Comparison of ENCODE assay signal across 8 mouse cellular contexts in the genomic region with DNA sequence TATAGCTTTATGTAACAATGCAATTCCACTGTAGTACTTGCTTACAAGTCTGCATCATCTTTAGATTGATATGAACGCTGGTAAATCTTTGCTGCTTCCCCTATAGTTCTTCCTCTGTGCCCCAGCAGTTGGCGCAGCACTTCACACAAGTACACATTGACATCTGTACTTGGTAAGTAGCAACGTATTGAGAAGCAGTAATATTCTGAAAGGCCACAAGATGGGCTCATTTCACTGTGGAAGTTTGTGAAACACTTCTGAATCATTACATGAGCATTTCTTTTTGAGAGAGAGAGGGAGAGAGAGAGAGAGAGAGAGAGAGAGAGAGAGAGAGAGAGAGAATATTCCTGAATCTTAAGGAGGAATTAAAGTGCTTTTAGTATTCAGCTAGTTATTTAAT. TPM values are rescaled to one million over a fixed set of nuclear protein-coding genes. Genes with fewer than 3 reads are reported as not detected.
A peak's percentile ranks its signal among the peaks of the same experiment; 100 is the strongest.
DNase-seq lines count a peak whose midpoint lies in the region; ATAC-seq lines count a peak whose summit lies in the region.
"Had no signal": no experiment of that assay in that cellular context is flagged by ENCODE, and none has a peak within 500 bp of the region (broad histone marks: within the 10 kb centered on the region; RNA-seq: fewer than 3 reads in every experiment).

No protein-coding gene starts in this region.

- H3K36me3 ChIP-seq in limb, embryonic 13.5 days, result no peaks in the 10 kb centered on the region
- no peaks in the 10 kb centered on the region for H3K36me3 ChIP-seq in limb, embryonic 10.5 days
- H3K36me3 ChIP-seq: embryonic facial prominence, embryonic 13.5 days had no signal

- H3K4me1 ChIP-seq in limb, embryonic 13.5 days, result no peaks in the 10 kb centered on the region
- peaks cover 15% of the 10 kb centered on the region for H3K4me1 ChIP-seq in limb, embryonic 10.5 days

- H3K4me3 ChIP-seq in limb, embryonic 13.5 days, result no peak overlapping the region
- no peak overlapping the region for H3K4me3 ChIP-seq in limb, embryonic 10.5 days
- H3K4me3 ChIP-seq: embryonic facial prominence, embryonic 13.5 days had no signal

- H3K9ac ChIP-seq in limb, embryonic 13.5 days, result no peak overlapping the region
- H3K9ac ChIP-seq: embryonic facial prominence, embryonic 13.5 days had no signal

- ATAC-seq in limb, embryonic 13.5 days (ENCODE audit: low FRiP score, low read depth), result peak; percentile 76; the same call in 1 of the 2 replicates
- ATAC-seq in common myeloid progenitor, adult 5-6 weeks (replicated peaks; ENCODE audit: low read depth, poor library complexity, severe bottlenecking), result peak; percentile 87

- no peak overlapping the region for H3K27ac ChIP-seq in limb, embryonic 13.5 days
- H3K27ac ChIP-seq in limb, embryonic 10.5 days, result no peak overlapping the region
- H3K27ac ChIP-seq: embryonic facial prominence, embryonic 13.5 days had no signal

- H3K9me3 ChIP-seq in limb, embryonic 13.5 days, result no peaks in the 10 kb centered on the region
- H3K9me3 ChIP-seq in limb, embryonic 10.5 days (replicated peaks), result no peaks in the 10 kb centered on the region
- H3K9me3 ChIP-seq: embryonic facial prominence, embryonic 13.5 days had no signal

- H3K4me2 ChIP-seq in limb, embryonic 13.5 days (replicated peaks), result no peak overlapping the region
- H3K4me2 ChIP-seq: embryonic facial prominence, embryonic 13.5 days had no signal

- 29% methylated on average over 3 of the region's 3 CpGs for WGBS in limb, embryonic 13.5 days
- WGBS in limb, embryonic 10.5 days, result 43% methylated on average over 3 of the region's 3 CpGs

- H3K27me3 ChIP-seq in limb, embryonic 13.5 days, result no peaks in the 10 kb centered on the region
- H3K27me3 ChIP-seq in limb, embryonic 10.5 days (ENCODE audit: low read depth, poor library complexity, severe bottlenecking), result no peaks in the 10 kb centered on the region
- H3K27me3 ChIP-seq: embryonic facial prominence, embryonic 13.5 days had no signal

- no peak for DNase-seq in limb, embryonic 10.5 days (ENCODE audit: low spot score)
- peak; percentile 28 for DNase-seq in MEL-GATA-1-ER (ENCODE audit: extremely low read depth, low read depth)
- DNase-seq in kidney, postnatal 36 days, result peak; percentile 23 to 28
- DNase-seq in retina, adult 2 months (ENCODE audit: low read depth, low spot score), result peak; percentile 23
- DNase-seq in urinary bladder, postnatal 14 days (ENCODE audit: low spot score), result no peak

RNA-seq across cellular contexts. Expression of a gene that starts 47.2 kb away (rescaled TPM):
- polyA plus RNA-seq in limb, embryonic 13.5 days (2015; fragmentation: Nextera tagmentation; extraction: Ambion mirVana), result 17.9 and 19.2 TPM in 2 replicates
- polyA plus RNA-seq in limb, embryonic 10.5 days (2016; fragmentation: Nextera tagmentation; extraction: Ambion mirVana), result 23.5 and 25.2 TPM in 2 replicates
- 34.3 and 41.6 TPM in 2 replicates for total RNA-seq in common myeloid progenitor, adult 5-6 weeks (2017)

Comparison
In these comparisons a context has a peak if more than half of its experiments do, and no peak if none do; other contexts are left out.
1. DNase-seq: peak in MEL-GATA-1-ER (single experiment), kidney, postnatal 36 days (2 of 2) and retina, adult 2 months (single experiment); none in limb, embryonic 10.5 days (single experiment) and urinary bladder, postnatal 14 days (single experiment).